Mouse (Mus musculus): ENCODE data around the gene Lonp2.

Lonp2 gene

DNA sequence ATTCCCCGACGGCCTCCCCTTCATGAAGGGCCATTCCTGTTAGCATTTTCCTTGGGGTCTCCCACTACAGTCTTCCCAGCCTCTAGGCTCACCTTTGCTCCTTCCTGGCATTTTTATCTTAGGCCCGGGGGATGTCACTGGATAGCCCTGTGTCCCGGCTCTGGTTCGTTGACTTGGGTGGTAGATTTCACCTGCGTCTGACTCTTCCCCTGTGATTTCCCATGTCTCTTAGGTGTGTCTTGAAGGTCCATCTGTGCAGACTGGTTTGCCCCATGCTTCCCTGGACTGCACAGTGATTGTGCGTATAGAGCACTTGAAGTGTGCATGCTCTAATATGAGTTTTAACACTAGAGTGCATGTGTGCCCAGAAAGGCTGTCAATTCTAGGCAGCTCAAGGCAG, 1.1 kb downstream of the Lonp2 start:
- DNase-seq, result no peak

DNA sequence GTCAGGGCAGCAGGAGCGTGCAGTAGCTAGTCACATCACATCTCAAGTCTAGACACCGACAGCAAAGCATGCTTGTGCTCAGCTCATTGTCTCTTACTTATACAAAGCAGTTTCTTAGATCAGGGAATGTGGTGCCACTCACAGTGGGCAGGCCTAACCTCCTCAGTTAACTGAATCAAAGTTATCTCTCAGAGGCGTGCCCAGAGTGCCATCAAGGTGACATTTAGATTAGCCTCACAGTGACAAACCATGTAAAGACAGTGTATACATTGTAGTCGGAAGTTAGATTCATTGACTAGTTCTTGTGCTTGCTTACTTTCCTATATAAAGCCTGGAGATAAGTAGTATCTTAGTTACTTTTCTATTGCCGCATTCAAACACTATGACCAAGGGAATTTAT, 6.4 kb downstream of the Lonp2 start:
- DNase-seq, result no peak

DNA sequence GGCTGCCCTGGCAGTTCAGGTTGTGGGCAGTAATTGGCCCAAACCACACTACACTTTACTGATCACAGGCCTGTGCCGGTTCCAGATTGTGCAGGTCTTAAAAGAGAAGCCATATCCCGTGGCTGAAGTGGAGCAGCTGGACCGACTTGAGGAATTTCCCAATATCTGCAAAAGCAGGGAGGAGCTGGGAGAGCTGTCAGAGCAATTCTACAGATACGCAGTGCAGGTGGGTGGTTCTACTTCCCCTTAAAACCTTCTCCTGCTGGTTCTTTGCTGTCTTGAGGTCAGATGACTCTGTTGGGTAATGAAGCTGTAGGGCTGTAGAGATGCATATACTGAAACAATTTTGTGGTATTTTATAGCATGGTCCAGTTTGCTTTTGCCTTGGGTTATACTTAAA, 7.6 kb downstream of the Lonp2 start:
- DNase-seq, result no peak

DNA sequence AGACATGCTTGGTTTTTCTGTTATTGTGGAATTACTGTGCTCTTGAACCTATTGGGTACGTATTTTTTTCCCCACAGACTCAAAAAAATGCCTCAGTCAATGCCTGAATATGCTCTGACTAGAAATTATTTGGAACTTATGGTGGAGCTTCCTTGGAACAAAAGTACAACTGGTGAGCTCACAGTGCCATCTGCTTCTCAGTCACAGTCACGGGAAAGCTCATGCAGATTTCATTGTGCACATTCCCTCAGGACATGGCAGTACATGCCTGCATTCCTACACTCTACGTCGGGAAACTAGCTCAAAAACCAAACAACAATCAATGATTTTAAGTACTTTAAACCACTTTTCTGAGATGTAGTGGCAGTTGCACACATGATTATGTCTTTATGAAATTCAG, 14.0 kb downstream of the Lonp2 start:
- no peak for DNase-seq

DNA sequence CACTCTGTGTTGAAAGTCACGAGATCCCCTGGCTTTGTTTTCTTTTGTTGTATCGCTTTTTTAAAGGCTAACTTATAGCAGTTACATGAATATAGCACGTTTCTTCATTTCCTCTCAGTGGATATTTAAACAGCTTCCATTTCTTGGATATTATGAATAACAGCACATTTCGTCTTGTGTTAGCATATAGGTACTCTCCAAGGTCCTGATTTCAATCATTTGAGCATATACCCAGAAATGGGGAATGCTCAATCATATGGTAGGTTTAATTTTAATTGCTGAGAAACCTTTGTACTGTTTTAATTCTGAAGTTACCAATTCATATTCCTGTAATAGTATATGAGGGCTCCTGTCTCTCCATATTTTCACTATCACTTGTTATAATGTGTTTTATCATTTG, 15.1 kb downstream of the Lonp2 start:
- DNase-seq, result no peak

DNA sequence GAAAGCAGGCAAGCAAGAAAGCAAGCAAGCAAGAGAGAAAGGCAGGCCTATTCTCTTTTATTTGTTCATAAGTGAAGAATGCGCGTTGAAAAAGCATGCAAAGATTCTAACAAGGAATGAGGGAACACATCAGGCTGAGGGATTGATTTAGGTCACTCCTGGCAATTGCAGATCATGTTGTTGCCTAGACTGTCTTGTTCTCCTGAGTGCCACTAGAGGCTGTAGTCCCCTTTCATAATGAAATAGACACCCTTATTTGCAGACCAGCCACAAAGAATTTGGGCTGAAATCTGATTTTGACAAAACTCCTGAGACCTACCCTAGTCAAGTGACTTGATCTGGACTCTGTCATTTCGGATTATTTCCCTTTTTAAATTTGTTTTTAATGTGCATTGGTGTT, 18.8 kb downstream of the Lonp2 start:
- no peak for DNase-seq

DNA sequence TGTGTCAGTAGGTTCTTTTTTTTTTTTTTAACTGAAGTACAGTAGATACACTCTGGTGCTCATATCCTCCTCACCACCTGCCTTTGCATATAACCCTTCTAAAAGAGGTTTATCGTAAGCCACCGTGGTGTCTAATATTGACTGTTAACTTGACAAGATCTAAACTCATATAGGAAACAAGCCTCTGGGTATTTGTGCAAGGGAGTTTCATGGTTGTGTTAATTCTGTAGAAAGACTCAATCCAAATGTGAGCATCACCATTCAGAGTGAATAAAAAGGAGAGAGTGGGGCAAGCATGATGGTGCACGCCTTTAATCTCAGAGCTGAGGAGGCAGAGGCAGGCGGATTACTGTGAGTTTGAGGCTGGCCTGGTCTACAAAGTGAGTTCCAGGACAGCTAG, 20.8 kb downstream of the Lonp2 start:
- no peak for DNase-seq

DNA sequence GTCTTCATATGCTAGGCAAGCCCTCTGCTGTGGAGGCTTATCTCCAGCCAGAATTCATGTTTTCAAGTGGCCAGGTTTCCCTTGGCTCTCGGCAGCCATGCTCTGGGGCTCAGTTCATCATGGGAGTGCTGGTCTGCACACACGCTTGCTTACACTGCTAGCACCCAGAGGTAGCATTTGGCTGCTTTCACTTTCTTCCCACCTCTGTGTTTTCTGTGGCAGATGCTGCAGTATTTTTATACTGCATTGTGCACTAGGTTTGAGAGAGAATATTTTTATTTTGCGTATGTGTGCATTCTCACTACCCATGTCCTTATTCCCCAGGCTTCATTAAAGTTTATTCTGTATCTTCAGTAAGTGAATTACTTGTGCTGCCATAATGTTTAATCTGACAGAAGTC, 23.9 kb downstream of the Lonp2 start:
- DNase-seq, result no peak

DNA sequence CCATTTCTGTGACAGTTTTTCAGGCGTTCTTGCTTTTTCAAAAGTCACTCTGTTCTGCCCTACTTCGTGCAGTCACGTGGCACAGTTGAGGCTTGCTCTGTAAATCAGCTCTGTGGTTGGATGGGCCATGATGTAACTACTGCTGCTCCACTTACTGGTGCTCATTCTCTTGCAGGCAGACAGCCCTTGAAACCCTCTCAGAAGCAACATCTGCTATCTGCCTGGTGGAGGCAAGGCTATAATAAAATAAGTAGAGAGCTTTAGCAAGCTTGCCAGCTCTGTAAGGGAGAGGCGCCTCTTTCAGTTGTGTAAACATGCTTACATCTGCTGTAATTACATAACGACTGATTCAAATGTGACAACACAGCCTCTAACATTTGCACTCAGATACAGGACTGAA, 27.6 kb downstream of the Lonp2 start:
- peak; percentile 65 for DNase-seq

DNA sequence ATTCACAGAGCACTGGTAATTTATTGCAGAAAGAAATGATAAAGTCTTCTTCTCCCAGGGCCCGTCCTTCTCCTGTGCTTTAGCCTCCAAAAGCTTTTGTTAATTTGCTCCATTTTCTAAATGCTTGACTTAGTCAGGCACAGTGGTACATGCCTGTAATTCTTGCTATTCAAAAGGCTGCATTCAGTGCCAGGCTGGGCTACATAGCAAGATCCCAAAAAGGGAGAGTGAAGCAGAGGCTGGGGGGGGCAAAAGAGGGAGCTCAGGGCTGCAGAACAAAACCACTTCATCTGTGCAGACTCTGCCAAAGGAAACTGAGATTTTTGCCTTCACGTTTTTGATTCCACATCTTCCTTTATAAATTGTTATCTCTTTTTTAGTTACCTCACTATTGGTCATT, 28.7 kb downstream of the Lonp2 start:
- no peak for DNase-seq

DNA sequence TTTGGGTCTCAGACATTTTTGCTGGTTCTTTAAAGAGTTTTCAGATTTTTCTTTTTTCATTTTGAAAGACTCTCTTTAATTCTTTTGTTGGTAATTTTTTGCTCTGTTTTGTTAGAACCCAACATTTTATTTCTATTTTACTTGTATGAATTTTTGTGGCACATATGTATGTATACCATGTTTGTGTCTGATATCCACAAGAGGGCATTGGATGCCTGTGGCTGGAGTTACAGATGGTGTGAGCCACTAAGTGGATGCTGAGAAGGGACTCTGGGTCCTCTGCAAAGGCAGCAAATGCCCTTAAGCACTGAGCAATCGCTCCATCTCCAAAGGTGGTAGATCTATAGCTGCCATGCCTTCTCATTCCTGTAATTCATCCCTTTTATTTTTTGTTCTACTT, 30.7 kb downstream of the Lonp2 start:
- DNase-seq, result no peak

DNA sequence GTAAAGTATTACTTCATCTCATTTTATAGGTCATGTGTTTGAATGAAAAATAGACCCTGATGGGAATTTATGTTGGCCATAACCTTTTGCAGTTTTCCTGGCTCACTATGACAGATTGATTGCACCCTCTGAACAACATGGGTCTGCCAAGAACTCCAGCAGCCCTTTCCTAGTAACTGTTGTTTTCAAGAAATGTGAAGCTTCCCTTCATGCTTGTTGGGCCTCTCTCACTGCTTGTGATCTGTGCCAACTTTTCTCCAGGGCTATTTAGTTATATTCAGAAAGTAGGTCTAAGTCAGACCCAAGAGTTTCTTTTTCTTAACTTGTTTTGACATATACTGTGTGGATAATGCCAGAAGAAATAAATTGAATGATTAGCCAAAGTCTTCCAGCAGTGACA, 44.9 kb downstream of the Lonp2 start:
- DNase-seq, result no peak

DNA sequence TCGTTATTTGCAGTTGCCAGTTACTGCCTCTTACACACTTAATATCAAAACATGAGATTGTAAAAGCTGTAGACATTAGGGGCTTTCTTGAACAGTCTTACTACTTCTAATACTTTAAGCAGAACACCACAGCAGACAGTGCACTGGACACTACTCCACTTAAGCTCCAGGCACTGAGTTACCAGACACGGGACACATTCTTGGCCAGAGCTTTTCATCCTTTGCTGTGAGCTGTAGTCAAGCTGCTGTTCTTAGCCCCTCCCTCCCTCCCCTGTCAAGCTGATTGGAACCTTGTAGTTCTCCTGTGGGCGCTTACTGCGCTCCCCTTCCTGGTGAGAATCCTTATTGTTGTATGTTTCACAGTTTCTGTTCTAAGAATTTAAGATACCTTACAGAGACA, 45.4 kb downstream of the Lonp2 start:
- DNase-seq, result no peak

DNA sequence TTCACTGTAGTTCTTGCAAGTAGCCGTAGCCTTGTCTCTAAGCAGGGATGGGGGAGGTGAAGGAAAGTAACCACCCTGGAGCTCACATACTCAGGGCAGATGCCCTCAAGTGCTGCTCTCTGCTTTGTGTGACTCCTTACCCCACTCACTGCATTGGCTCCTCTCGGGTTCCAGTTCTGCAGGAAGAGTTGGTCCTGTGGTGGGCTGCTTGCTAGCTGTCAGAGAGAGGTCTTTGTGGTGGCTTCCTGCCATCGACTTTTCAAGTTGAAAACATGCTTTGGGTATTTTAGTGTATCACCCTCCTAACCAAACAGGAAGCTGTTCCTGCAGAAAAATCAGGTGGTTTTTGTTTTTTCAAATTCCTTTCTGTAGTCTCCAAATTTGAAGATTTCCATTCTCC, 62.8 kb downstream of the Lonp2 start:
- DNase-seq, result no peak

DNA sequence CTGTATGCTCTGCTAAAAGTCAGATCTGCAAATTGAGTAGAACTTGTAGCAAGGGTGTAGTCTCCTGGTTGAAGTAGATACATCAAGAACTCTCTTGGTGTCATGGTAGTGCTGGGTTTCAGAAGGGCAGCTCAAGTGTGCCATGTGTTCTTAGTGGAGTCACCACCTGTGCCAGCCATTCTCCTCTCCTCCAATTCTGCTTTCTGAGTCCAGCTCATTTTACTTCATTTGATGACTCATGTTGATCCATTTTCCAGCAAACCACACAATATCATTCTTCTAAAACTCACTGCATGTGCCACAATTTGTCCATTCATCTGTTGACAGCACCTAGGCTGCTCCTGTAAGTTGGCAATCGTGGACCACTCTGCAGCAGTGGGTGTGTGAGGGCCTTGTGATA, 68.3 kb downstream of the Lonp2 start:
- no peak for DNase-seq

DNA sequence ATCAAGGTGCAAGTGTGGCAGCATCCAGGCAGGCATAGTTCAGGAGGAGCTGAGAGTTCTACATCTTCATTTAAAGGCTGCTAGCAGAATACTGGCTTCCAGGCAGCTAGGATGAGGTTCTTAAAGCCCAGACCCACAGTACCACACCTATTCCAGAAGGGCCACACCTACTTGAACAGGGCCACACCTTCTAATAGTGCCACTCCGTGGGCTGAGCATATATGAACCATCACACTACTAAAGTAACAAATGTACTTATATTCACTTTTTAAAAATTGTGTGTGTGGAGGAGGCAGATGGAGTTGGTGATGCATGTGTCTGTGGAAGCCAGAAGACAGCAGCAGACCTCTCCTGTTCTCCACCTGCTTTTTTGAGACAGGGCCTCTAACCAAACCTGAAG, 70.2 kb downstream of the Lonp2 start:
- no peak for DNase-seq

DNA sequence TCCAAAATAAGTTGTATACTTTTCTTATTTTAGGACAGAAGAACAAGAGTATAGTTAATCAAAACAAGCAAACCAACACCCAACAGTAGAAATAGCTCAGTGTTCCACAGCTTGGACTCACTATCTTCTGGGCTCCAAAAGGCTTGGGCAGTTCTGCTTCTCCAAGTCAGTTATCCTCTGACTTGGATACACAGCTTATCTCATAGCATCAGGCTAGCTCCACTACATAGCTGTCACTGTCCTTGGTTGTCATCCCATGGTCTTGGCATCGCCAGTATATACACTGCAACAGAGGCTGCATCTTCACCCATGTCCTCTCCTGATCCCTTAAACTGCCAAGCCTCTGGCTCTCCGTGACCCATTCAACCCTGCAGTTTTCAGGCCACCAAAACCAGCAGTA, 71.9 kb downstream of the Lonp2 start:
- no peak for DNase-seq

DNA sequence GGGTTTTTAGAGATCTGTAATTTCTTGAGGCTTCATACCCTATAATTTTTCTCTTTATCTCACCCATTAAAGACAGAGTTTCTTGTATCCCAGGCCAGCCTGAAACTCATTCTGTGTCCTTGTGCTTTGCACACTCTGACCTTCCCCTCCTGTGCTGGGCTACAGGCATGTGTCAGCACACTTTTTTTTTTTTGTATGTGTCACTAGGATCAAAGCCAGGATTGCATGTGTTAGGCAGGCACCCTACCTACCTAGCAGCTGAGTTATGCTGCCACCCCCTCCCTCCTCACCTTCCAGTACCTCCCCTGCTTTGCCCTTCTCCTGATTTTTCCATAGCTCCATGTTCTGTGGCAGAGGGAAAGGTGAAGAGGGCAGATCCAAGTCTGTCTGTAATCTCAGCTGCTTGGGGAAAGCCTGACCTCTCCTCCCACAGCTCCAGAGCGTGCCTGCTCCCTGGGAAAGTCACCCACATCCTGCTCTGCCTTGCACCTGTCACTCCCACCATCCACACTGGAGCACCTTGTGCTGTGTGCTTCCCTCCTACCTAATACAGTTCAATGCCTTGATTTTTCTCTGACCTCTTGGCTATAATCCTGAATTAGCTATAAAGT, 75.1 kb downstream of the Lonp2 start:
- no peak for DNase-seq

DNA sequence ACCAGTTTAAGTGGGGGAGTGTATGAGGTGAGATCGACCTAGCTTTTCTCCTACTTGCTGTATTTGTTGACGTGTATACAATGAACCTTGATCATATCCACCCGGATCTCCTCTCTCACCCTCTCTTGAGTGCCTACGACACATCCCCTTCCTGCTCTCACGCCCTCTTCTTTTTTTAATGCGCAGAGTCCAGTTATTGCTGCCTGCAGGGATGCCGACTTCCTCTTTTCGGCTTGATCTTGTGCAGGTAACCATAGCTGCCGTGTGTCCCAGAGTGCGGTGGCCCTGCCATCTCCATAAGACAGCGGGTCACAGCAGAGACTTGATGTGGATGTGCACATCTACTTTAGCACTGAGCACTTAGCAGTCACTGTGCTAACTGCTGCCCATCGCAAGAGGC, 75.6 kb downstream of the Lonp2 start:
- DNase-seq, result no peak

DNA sequence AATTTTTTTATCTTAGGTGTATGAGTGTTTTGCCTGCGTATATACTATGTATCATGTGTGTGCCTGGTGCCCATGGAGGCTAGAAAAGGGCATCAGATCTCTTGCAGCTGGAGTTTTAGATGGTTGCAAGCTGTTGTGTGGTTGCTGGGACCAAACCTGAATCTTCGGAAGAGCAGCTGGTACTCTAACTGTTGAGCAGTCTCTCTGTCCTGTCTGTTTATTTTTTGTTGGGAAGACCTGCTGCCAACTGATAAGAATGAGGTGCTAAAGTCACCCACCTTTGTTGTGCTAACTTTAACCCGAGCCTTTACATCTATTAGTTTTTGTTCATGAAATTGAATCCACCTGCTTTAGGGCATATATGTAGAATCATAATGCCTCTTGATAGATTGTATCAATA, 78.6 kb downstream of the Lonp2 start:
- DNase-seq, result no peak

DNA sequence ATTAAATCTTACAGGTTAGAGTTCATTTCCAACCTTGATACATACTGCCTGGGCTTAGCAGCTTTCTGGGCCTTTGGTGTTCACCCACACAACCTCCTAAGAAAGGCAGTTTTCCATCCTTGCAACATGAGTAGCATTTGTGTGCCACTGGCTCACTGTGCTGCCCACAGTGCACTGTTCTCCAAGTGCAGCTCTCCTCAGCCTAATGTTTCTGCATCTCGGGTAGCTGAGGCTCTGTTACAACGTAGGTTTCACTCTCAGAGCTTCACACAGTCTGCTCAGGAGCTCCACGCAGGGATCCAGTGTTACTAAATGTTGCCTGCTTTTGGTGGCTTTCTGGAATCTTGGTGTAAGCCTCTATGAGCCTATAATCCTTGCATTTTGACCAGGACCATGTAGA, 81.5 kb downstream of the Lonp2 start:
- no peak for DNase-seq

DNA sequence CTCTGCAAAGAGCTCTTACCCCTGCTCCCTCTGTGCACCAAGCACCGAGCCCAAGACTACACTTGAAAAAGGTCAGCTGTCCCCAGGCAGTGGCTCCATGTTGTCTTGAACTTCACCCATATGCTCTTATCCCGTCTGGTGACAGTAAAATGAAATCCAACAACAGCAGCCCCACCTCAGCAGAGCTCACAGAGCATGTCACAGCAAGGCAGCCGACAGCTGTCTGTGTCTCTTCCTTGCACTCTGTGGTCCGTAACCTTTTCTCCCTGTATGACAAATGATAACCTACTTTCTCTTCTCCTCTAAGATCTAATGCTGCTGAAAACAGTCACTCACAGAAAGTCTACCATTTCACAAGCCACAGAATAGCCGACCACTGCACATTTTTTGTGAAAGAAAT, 82.9 kb downstream of the Lonp2 start:
- no peak for DNase-seq

DNA sequence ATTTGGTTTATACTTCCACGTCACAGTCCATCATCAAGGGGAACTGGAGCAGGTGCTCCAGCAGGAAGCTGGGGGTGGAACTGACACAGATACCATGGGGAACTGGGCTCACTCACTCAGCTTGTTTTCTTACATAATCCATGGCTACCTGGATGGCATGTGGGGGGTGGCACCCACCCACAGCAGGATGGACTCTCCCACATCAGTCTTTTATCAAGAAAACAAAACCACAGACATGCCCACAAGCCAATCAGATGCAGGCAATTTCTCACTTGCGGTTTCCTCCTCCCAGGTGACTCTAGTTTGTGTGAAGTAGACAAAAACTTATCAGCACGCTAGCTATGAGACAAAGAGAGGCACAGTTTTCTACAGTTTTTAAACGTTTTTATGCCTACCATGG, 84.0 kb downstream of the Lonp2 start:
- peak; percentile 51 for DNase-seq

DNA sequence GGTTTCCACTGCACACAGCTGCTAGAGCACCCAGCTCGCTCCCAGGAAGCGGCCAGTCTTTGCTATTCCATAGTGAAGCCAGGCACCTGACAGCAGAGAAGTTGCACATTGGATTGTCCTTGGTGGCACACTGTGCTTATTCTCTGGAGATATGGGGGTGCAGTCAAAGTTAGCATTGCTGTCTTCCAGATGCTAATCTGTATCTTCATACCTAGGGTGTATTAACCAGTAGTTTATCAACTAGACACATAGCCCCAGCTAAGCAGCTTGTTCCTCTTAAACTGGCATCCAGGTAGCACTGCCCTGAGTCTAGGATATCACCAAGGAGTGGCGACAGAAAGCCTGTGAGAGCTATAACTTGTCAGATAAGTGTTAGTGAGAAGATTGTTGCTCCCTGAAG, 88.8 kb downstream of the Lonp2 start:
- DNase-seq, result no peak

DNA sequence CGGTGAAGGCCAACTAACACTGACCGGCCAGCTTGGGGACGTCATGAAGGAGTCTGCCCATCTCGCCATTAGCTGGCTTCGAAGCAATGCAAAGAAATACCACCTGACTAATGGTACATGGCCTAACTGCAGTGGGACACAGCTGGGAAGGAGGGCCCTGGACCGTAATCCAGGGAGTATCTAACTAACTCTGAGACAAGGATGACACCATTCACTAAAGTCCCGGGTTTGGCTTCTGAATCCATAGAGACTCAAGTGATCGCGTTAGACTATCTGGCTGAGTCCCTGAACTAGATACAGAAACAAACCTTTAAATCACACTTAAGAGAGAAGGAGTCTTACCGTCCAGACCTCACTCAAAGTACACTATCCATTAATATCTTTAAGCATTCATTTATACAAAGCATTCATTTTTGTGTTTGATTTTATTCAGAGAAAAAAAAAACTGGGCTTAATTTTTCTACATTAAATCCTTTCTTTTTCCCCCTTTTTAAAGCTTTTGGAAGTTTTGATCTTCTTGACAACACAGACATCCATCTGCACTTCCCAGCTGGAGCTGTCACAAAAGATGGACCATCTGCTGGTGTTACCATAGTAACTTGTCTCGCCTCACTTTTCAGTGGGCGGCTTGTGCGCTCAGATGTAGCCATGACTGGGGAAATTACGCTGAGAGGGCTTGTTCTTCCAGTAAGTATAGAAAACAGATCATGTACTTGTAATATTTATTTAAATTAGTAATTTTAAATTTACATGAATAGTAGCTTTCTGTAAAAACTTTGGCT, 89.8 kb downstream of the Lonp2 start:
- peak; percentile 68 for DNase-seq
